7 mouse cellular contexts compared by ENCODE assay signal in the genomic region with DNA sequence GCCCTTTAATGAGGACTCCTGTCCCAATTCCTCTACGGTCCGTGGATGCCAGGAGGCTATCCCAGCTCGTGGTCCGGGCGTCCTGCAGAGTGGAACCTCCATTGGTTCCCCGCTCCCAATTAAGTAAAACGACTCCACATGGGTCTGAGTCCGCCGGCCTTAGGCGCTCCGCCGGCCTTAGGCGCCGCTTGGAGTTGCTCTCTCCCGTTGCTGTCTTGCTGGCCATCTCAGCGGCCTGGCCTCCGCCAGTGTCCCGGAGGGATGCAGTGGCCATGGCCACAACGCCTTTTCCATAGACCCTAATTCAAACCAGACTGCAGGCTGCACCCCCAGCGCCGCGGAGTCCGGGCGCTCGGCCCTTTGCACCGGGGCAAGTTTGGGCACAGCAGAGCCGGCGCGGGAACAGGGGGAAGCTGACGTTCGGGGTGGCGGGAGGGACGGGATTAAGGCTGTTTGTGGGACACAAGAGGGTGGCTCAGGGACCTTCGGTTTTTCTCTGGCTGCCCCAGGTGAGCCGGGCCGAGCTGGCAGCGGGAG. TPM values are rescaled to one million over a fixed set of nuclear protein-coding genes. Genes with fewer than 3 reads are reported as not detected.
DNase-seq lines count a peak whose midpoint lies in the region; ATAC-seq and TF ChIP-seq lines count a peak whose summit lies in the region.

No protein-coding gene starts in this region.

- peak; percentile 67 for DNase-seq in lung, embryonic 14.5 days
- no peak for DNase-seq in lung, postnatal 25 days (ENCODE audit: low spot score)
- peak; percentile 54 for DNase-seq in cerebellum, adult 9-10 months
- no peak for DNase-seq in frontal cortex, postnatal 36 days (ENCODE audit: low spot score in 2 of 2)

- ATAC-seq in lung, embryonic 14.5 days (ENCODE audit: insufficient read depth), result peak; percentile 18
- ATAC-seq in forebrain, embryonic 15.5 days (replicated peaks), result peak; percentile 19
- peak; percentile 5; the same call in 1 of the 2 replicates for ATAC-seq in intestine, postnatal 0 days
- ATAC-seq in midbrain, embryonic 16.5 days, result peak; percentile 40

- peak overlapping the region; percentile 90 for H3K4me2 ChIP-seq in lung, embryonic 14.5 days
- H3K4me2 ChIP-seq in forebrain, embryonic 15.5 days (replicated peaks), result peak overlapping the region; percentile 96
- H3K4me2 ChIP-seq in intestine, postnatal 0 days (replicated peaks; ENCODE audit: low read depth), result peak overlapping the region; percentile 99
- peak overlapping the region; percentile 99 for H3K4me2 ChIP-seq in midbrain, embryonic 16.5 days (ENCODE audit: low read length)

- peak overlapping the region; percentile 68 for H3K9ac ChIP-seq in lung, embryonic 14.5 days
- H3K9ac ChIP-seq in forebrain, embryonic 15.5 days (replicated peaks), result peak overlapping the region; percentile 85
- peak overlapping the region; percentile 72 for H3K9ac ChIP-seq in intestine, postnatal 0 days (ENCODE audit: low read depth, low read length)
- peak overlapping the region; percentile 80 for H3K9ac ChIP-seq in midbrain, embryonic 16.5 days (ENCODE audit: low read depth, low read length)

- peak overlapping the region; percentile 72 for H3K4me3 ChIP-seq in lung, embryonic 14.5 days (ENCODE audit: low read depth, low read length)
- H3K4me3 ChIP-seq in forebrain, embryonic 15.5 days, result peak overlapping the region; percentile 93
- H3K4me3 ChIP-seq in intestine, postnatal 0 days (ENCODE audit: low read depth, low read length), result peak overlapping the region; percentile 89
- H3K4me3 ChIP-seq in midbrain, embryonic 16.5 days (ENCODE audit: low read depth, low read length), result peak overlapping the region; percentile 75

- peaks cover 12% of the 10 kb centered on the region; the same call in 1 of the 2 replicates for H3K4me1 ChIP-seq in lung, embryonic 14.5 days (ENCODE audit: insufficient read depth)
- H3K4me1 ChIP-seq in forebrain, embryonic 15.5 days, result peaks cover 15% of the 10 kb centered on the region
- 0 out of 2 replicates have a peak, but pooled peaks cover 3% of the 10 kb centered on the region for H3K4me1 ChIP-seq in intestine, postnatal 0 days (replicated peaks; ENCODE audit: control insufficient read depth, insufficient read depth, low read length)
- peaks cover 10% of the 10 kb centered on the region; the same call in 1 of the 2 replicates for H3K4me1 ChIP-seq in midbrain, embryonic 16.5 days (ENCODE audit: control insufficient read depth, insufficient read depth, low read length)

- no peak for TF ChIP-seq CTCF in lung, embryonic 14.5 days (IDR thresholded peaks at IDR 0.05; ENCODE audit: low read depth)
- TF ChIP-seq CTCF in intestine, postnatal 0 days (IDR thresholded peaks at IDR 0.05; ENCODE audit: low read depth), result no peak

- H3K9me3 ChIP-seq in lung, embryonic 14.5 days (ENCODE audit: low read depth, low read length), result no peaks in the 10 kb centered on the region
- no peaks in the 10 kb centered on the region for H3K9me3 ChIP-seq in forebrain, embryonic 15.5 days
- H3K9me3 ChIP-seq in intestine, postnatal 0 days (ENCODE audit: control insufficient read depth), result no peaks in the 10 kb centered on the region
- H3K9me3 ChIP-seq in midbrain, embryonic 16.5 days (replicated peaks; ENCODE audit: control insufficient read depth, low read length, poor library complexity, severe bottlenecking), result no peaks in the 10 kb centered on the region

- no peaks in the 10 kb centered on the region for H3K27me3 ChIP-seq in lung, embryonic 14.5 days (ENCODE audit: insufficient read depth, low read length)
- no peaks in the 10 kb centered on the region for H3K27me3 ChIP-seq in forebrain, embryonic 15.5 days
- no peaks in the 10 kb centered on the region for H3K27me3 ChIP-seq in intestine, postnatal 0 days (replicated peaks; ENCODE audit: control insufficient read depth, insufficient read depth, low read length)
- H3K27me3 ChIP-seq in midbrain, embryonic 16.5 days (ENCODE audit: control insufficient read depth, insufficient read depth, low read depth, low read length), result no peaks in the 10 kb centered on the region

- no peaks in the 10 kb centered on the region for H3K36me3 ChIP-seq in lung, embryonic 14.5 days (ENCODE audit: insufficient read depth)
- no peaks in the 10 kb centered on the region for H3K36me3 ChIP-seq in forebrain, embryonic 15.5 days
- H3K36me3 ChIP-seq in intestine, postnatal 0 days (ENCODE audit: control insufficient read depth, insufficient read depth), result no peaks in the 10 kb centered on the region
- H3K36me3 ChIP-seq in midbrain, embryonic 16.5 days (ENCODE audit: control insufficient read depth, insufficient read depth, low read length), result no peaks in the 10 kb centered on the region

- H3K27ac ChIP-seq in lung, embryonic 14.5 days (ENCODE audit: low read depth), result peak overlapping the region; percentile 88
- H3K27ac ChIP-seq in forebrain, embryonic 15.5 days (replicated peaks), result peak overlapping the region; percentile 78
- peak overlapping the region; percentile 85 for H3K27ac ChIP-seq in intestine, postnatal 0 days (ENCODE audit: low read depth, low read length)
- H3K27ac ChIP-seq in midbrain, embryonic 16.5 days (ENCODE audit: low read length), result peak overlapping the region; percentile 71

- under 1% methylated on average over 37 of the region's 37 CpGs for WGBS in lung, embryonic 14.5 days
- WGBS in forebrain, embryonic 15.5 days, result under 1% methylated on average over 37 of the region's 37 CpGs
- under 1% methylated on average over 37 of the region's 37 CpGs for WGBS in intestine, postnatal 0 days
- 0% methylated on average over 37 of the region's 37 CpGs for WGBS in midbrain, embryonic 16.5 days

RNA-seq across cellular contexts. Expression of a gene that starts 0.8 kb away (rescaled TPM):
- 101 TPM in 2 replicates for polyA plus RNA-seq in lung, embryonic 14.5 days (2014; fragmentation: Nextera tagmentation; extraction: Ambion mirVana)
- 28.7 and 28.8 TPM in 2 replicates for polyA plus RNA-seq in forebrain, embryonic 15.5 days (2015; fragmentation: Nextera tagmentation; extraction: Ambion mirVana)
- polyA plus RNA-seq in intestine, postnatal 0 days (2015; fragmentation: Nextera tagmentation; extraction: Ambion mirVana), result 43.4 and 46.4 TPM in 2 replicates
- polyA plus RNA-seq in midbrain, embryonic 16.5 days (2015; fragmentation: Nextera tagmentation; extraction: Ambion mirVana), result 16.7 and 19.0 TPM in 2 replicates

Comparison
In these comparisons a context has a peak if more than half of its experiments do, and no peak if none do; other contexts are left out.
1. DNase-seq: peak in lung, embryonic 14.5 days (single experiment) and cerebellum, adult 9-10 months (single experiment); none in lung, postnatal 25 days (single experiment) and frontal cortex, postnatal 36 days (0 of 2).
2. Peak in every context shown above with its lines, with median percentiles within 50 percentile points of each other: ATAC-seq, H3K27ac ChIP-seq, H3K4me2 ChIP-seq, H3K4me3 ChIP-seq and H3K9ac ChIP-seq.